26 mouse cellular contexts compared by ENCODE assay signal in the genomic region with DNA sequence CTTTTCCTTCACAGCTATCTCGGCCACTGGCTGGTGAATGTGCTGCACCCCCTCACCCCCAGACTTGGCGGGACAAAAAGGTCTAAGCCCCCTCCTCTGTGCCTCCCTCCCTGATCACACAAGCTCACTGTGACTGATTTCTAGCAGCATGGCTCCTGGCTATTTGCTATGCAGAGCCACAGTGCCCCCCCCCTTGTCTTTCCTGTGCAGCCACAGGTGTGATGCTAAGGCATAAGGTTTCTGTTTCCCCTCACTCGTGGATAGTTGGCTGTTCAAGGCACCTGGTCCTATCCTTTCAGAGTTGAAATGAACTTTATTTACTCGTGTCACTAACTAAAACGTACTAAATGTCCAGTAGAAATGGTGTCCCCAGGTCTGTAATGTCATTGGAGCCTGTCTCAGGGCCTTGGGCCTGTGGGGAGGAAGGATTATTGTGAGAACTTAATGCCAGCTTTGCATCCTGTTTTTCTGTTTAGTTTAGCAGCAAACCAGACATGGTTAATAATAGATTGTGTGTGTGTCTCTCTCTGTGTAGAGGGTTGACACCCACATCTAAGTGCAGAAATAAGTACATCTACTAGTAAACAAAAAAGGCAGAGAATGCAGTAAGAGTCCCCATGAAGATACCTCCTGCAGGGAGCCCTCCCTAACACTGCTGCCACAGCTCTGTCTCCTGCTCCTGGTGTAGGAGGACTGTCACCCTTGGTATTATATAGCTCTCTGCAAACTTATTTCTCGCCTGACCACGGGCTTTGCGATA. TPM values are rescaled to one million over a fixed set of nuclear protein-coding genes. Genes with fewer than 3 reads are reported as not detected.
DNase-seq lines count a peak whose midpoint lies in the region; ATAC-seq and TF ChIP-seq lines count a peak whose summit lies in the region.
"Had no signal": no experiment of that assay in that cellular context is flagged by ENCODE, and none has a peak within 500 bp of the region (broad histone marks: within the 10 kb centered on the region; RNA-seq: fewer than 3 reads in every experiment).

No protein-coding gene starts in this region.

- no peak overlapping the region for H3K9ac ChIP-seq in hindbrain, postnatal 0 days (replicated peaks; ENCODE audit: low read length)
- H3K9ac ChIP-seq in midbrain, embryonic 13.5 days (replicated peaks) = no peak overlapping the region
- H3K9ac ChIP-seq: forebrain, embryonic 13.5 days; kidney, embryonic 15.5 days; limb, embryonic 12.5 days; liver, embryonic 12.5 days; midbrain, embryonic 15.5 days; neural tube, embryonic 12.5 days had no signal

- no peak overlapping the region for H3K4me3 ChIP-seq in hindbrain, embryonic 10.5 days
- H3K4me3 ChIP-seq in hindbrain, postnatal 0 days (ENCODE audit: low read length) = no peak overlapping the region
- no peak overlapping the region for H3K4me3 ChIP-seq in midbrain, embryonic 10.5 days
- H3K4me3 ChIP-seq in midbrain, embryonic 13.5 days (replicated peaks) = no peak overlapping the region
- H3K4me3 ChIP-seq: forebrain, embryonic 13.5 days; kidney, embryonic 15.5 days; limb, embryonic 12.5 days; liver, embryonic 12.5 days; midbrain, embryonic 15.5 days; neural tube, embryonic 12.5 days had no signal

- no peak for DNase-seq in hindbrain, embryonic 10.5 days (ENCODE audit: low spot score)
- no peak for DNase-seq in hindbrain, postnatal 0 days (ENCODE audit: low spot score)
- no peak for DNase-seq in midbrain, embryonic 10.5 days (ENCODE audit: low spot score)
- DNase-seq in spleen, adult 12 weeks (ENCODE audit: low spot score) = no peak
- no peak for DNase-seq in frontal cortex, adult 2 months (ENCODE audit: extremely low spot score in 1 of 2, low spot score in 1 of 2)
- DNase-seq: adrenal gland, postnatal 14 days; cerebellum, adult 8-10 months; gastrocnemius, postnatal 10 days; kidney, adult 11 months; kidney, postnatal 36 days; layer of hippocampus, postnatal 36 days; lung, adult 18-20 months; retina, postnatal 1 day; right cerebral cortex, postnatal 25 days had no signal

- no peak for TF ChIP-seq CTCF in hindbrain, postnatal 0 days (IDR thresholded peaks at IDR 0.05; ENCODE audit: low read depth)

- no peaks in the 10 kb centered on the region for H3K9me3 ChIP-seq in hindbrain, embryonic 10.5 days
- H3K9me3 ChIP-seq in hindbrain, postnatal 0 days (ENCODE audit: low read length) = no peaks in the 10 kb centered on the region
- H3K9me3 ChIP-seq in midbrain, embryonic 10.5 days (replicated peaks) = no peaks in the 10 kb centered on the region
- no peaks in the 10 kb centered on the region for H3K9me3 ChIP-seq in midbrain, embryonic 13.5 days
- H3K9me3 ChIP-seq: forebrain, embryonic 13.5 days; kidney, embryonic 15.5 days; limb, embryonic 12.5 days; liver, embryonic 12.5 days; midbrain, embryonic 15.5 days; neural tube, embryonic 12.5 days had no signal

- no peaks in the 10 kb centered on the region for H3K36me3 ChIP-seq in hindbrain, embryonic 10.5 days
- H3K36me3 ChIP-seq in hindbrain, postnatal 0 days (ENCODE audit: insufficient read depth, low read length) = no peaks in the 10 kb centered on the region
- no peaks in the 10 kb centered on the region for H3K36me3 ChIP-seq in midbrain, embryonic 10.5 days
- H3K36me3 ChIP-seq in midbrain, embryonic 13.5 days = no peaks in the 10 kb centered on the region
- H3K36me3 ChIP-seq: kidney, embryonic 15.5 days; limb, embryonic 12.5 days; liver, embryonic 12.5 days; midbrain, embryonic 15.5 days; neural tube, embryonic 12.5 days had no signal

- peaks cover 45% of the 10 kb centered on the region for H3K27me3 ChIP-seq in hindbrain, embryonic 10.5 days (ENCODE audit: insufficient read depth, poor library complexity, severe bottlenecking)
- no peaks in the 10 kb centered on the region for H3K27me3 ChIP-seq in hindbrain, postnatal 0 days (ENCODE audit: insufficient read depth, low read length)
- H3K27me3 ChIP-seq in midbrain, embryonic 10.5 days (ENCODE audit: low read depth, poor library complexity, severe bottlenecking) = peaks cover 60% of the 10 kb centered on the region
- peaks cover 34% of the 10 kb centered on the region for H3K27me3 ChIP-seq in midbrain, embryonic 13.5 days
- H3K27me3 ChIP-seq: neural tube, embryonic 12.5 days had no signal

- WGBS in hindbrain, embryonic 10.5 days = 77% methylated on average over 8 of the region's 8 CpGs
- 69% methylated on average over 8 of the region's 8 CpGs for WGBS in hindbrain, postnatal 0 days
- WGBS in midbrain, embryonic 10.5 days = 73% methylated on average over 8 of the region's 8 CpGs
- WGBS in midbrain, embryonic 13.5 days = 72% methylated on average over 8 of the region's 8 CpGs

- no peak for ATAC-seq in hindbrain, postnatal 0 days
- ATAC-seq in midbrain, embryonic 13.5 days = no peak
- peak; percentile 64 for ATAC-seq in activated CD4-positive, CD25-positive, alpha-beta regulatory T cell, adult 4 months
- ATAC-seq: forebrain, embryonic 13.5 days; hindbrain, embryonic 16.5 days; liver, embryonic 12.5 days; midbrain, embryonic 15.5 days had no signal

- peak overlapping the region; percentile 54 for H3K27ac ChIP-seq in hindbrain, embryonic 10.5 days
- H3K27ac ChIP-seq in hindbrain, postnatal 0 days = no peak overlapping the region
- H3K27ac ChIP-seq in midbrain, embryonic 10.5 days (replicated peaks) = 0 out of 2 replicates have a peak overlapping the region, but pooled peaks have one; percentile 30
- no peak overlapping the region for H3K27ac ChIP-seq in midbrain, embryonic 13.5 days
- H3K27ac ChIP-seq: forebrain, embryonic 13.5 days; kidney, embryonic 15.5 days; limb, embryonic 12.5 days; liver, embryonic 12.5 days; midbrain, embryonic 15.5 days; neural tube, embryonic 12.5 days had no signal

- peaks cover 70% of the 10 kb centered on the region for H3K4me1 ChIP-seq in hindbrain, embryonic 10.5 days (replicated peaks)
- peaks cover 6% of the 10 kb centered on the region; the same call in 1 of the 2 replicates for H3K4me1 ChIP-seq in hindbrain, postnatal 0 days (ENCODE audit: insufficient read depth, low read length)
- H3K4me1 ChIP-seq in midbrain, embryonic 10.5 days = peaks cover 58% of the 10 kb centered on the region
- peaks cover 42% of the 10 kb centered on the region for H3K4me1 ChIP-seq in midbrain, embryonic 13.5 days (replicated peaks)

- no peak overlapping the region for H3K4me2 ChIP-seq in hindbrain, postnatal 0 days (ENCODE audit: low read depth, low read length)
- H3K4me2 ChIP-seq in midbrain, embryonic 13.5 days (replicated peaks) = no peak overlapping the region
- H3K4me2 ChIP-seq: forebrain, embryonic 13.5 days; kidney, embryonic 15.5 days; limb, embryonic 12.5 days; liver, embryonic 12.5 days; midbrain, embryonic 15.5 days; neural tube, embryonic 12.5 days had no signal

RNA-seq across cellular contexts. Expression of a gene that starts 7.9 kb away (rescaled TPM):
- 19.1 and 25.6 TPM in 2 replicates for polyA plus RNA-seq in hindbrain, embryonic 10.5 days (2016; fragmentation: Nextera tagmentation; extraction: Ambion mirVana)
- total RNA-seq in hindbrain, postnatal 0 days (2014; rRNA removed) = 61.9 and 64.7 TPM in 2 replicates
- 20.1 and 22.1 TPM in 2 replicates for polyA plus RNA-seq in hindbrain, postnatal 0 days (2015; fragmentation: Nextera tagmentation; extraction: Ambion mirVana)
- 13.7 and 19.4 TPM in 2 replicates for polyA plus RNA-seq in midbrain, embryonic 10.5 days (2016; fragmentation: Nextera tagmentation; extraction: Ambion mirVana)
- 22.2 and 23.2 TPM in 2 replicates for polyA plus RNA-seq in midbrain, embryonic 13.5 days (2015; fragmentation: Nextera tagmentation; extraction: Ambion mirVana)
- 10 to 100 TPM; 14.2 to 16.6 TPM for polyA plus RNA-seq in activated CD4-positive, CD25-positive, alpha-beta regulatory T cell, adult 4 months (2017; shearing (Covaris generic))
- 48.9 and 49.2 TPM in 2 replicates for polyA plus RNA-seq in frontal cortex, adult 2 months (2012; rRNA removed)

RNA-seq across cellular contexts. Expression of a gene that starts 19.2 kb away (rescaled TPM):
- 15.7 and 17.4 TPM in 2 replicates for polyA plus RNA-seq in hindbrain, embryonic 10.5 days (2016; fragmentation: Nextera tagmentation; extraction: Ambion mirVana)
- 2.6 and 4.8 TPM in 2 replicates for total RNA-seq in hindbrain, postnatal 0 days (2014; rRNA removed)
- polyA plus RNA-seq in hindbrain, postnatal 0 days (2015; fragmentation: Nextera tagmentation; extraction: Ambion mirVana) = 1.8 and 2.0 TPM in 2 replicates
- polyA plus RNA-seq in midbrain, embryonic 10.5 days (2016; fragmentation: Nextera tagmentation; extraction: Ambion mirVana) = 17.1 and 18.8 TPM in 2 replicates
- 5.0 and 5.9 TPM in 2 replicates for polyA plus RNA-seq in midbrain, embryonic 13.5 days (2015; fragmentation: Nextera tagmentation; extraction: Ambion mirVana)
- polyA plus RNA-seq in activated CD4-positive, CD25-positive, alpha-beta regulatory T cell, adult 4 months (2017; shearing (Covaris generic)) = 1 to 10 TPM; 3.2 to 7.5 TPM
- polyA plus RNA-seq in frontal cortex, adult 2 months (2012; rRNA removed) = 0.52 and 0.71 TPM in 2 replicates

RNA-seq across cellular contexts. Expression of a gene that starts 52.8 kb away (rescaled TPM):
- polyA plus RNA-seq in hindbrain, embryonic 10.5 days (2016; fragmentation: Nextera tagmentation; extraction: Ambion mirVana) = 0.44 TPM in 1 of 2 replicates, not detected in the other
- not detected in 2 replicates for total RNA-seq in hindbrain, postnatal 0 days (2014; rRNA removed)
- not detected in 2 replicates for polyA plus RNA-seq in hindbrain, postnatal 0 days (2015; fragmentation: Nextera tagmentation; extraction: Ambion mirVana)
- polyA plus RNA-seq in midbrain, embryonic 10.5 days (2016; fragmentation: Nextera tagmentation; extraction: Ambion mirVana) = 0.22 TPM in 1 of 2 replicates, not detected in the other
- 0.19 TPM in 1 of 2 replicates, not detected in the other for polyA plus RNA-seq in midbrain, embryonic 13.5 days (2015; fragmentation: Nextera tagmentation; extraction: Ambion mirVana)
- not detected for polyA plus RNA-seq in activated CD4-positive, CD25-positive, alpha-beta regulatory T cell, adult 4 months (2017; shearing (Covaris generic))
- 0.17 TPM in 1 of 2 replicates, not detected in the other for polyA plus RNA-seq in frontal cortex, adult 2 months (2012; rRNA removed)
- total RNA-seq: layer of hippocampus, adult 8-10 months; layer of hippocampus, postnatal 36 days; left cerebral cortex, postnatal 10 days had no signal
- polyA plus RNA-seq: brain, embryonic 14.5 days; forebrain, embryonic 13.5 days had no signal

Comparison
In these comparisons a context has a peak if more than half of its experiments do, and no peak if none do; other contexts are left out.
1. H3K27ac ChIP-seq: peak in hindbrain, embryonic 10.5 days (single experiment) and midbrain, embryonic 10.5 days (single experiment); none in hindbrain, postnatal 0 days (single experiment) and midbrain, embryonic 13.5 days (single experiment).